Mouse (Mus musculus): ENCODE results near the gene Hexim2.

Gene Hexim2

GRCm38 (mm10) chr11:103112552-103112912 is 19.7 kb upstream of the Hexim2 start:
- DNase-seq (ENCODE audit: low spot score) = no peak

GRCm38 (mm10) chr11:103113005-103113404 is 19.2 kb upstream of the Hexim2 start:
- no peak for DNase-seq (ENCODE audit: low spot score)

GRCm38 (mm10) chr11:103113771-103114170 is 18.5 kb upstream of the Hexim2 start:
- DNase-seq (ENCODE audit: low spot score) = no peak

- DNase-seq (ENCODE audit: low spot score) = no peak
Observed at GRCm38 (mm10) chr11:103114270-103114943, 17.8 kb upstream of the Hexim2 start.

- peak; percentile 90 for DNase-seq (ENCODE audit: low spot score)
Observed at GRCm38 (mm10) chr11:103115163-103116007, 16.8 kb upstream of the Hexim2 start.

- peak; percentile 100 for DNase-seq (ENCODE audit: low spot score)
Observed at GRCm38 (mm10) chr11:103116008-103116818, 16.0 kb upstream of the Hexim2 start, which contains the start of gene Hexim1. TSS of gene Hexim1 (plus strand) at chr11:103116231.

GRCm38 (mm10) chr11:103116959-103117590 is 15.2 kb upstream of the Hexim2 start:
- DNase-seq (ENCODE audit: low spot score) = peak; percentile 82

- peak; percentile 69 for DNase-seq (ENCODE audit: low spot score)
Observed at GRCm38 (mm10) chr11:103117591-103118009, 14.6 kb upstream of the Hexim2 start.

- no peak for DNase-seq (ENCODE audit: low spot score)
Observed at GRCm38 (mm10) chr11:103118866-103119265, 13.4 kb upstream of the Hexim2 start.

- no peak for DNase-seq (ENCODE audit: low spot score)
Observed at GRCm38 (mm10) chr11:103119609-103120008, 12.6 kb upstream of the Hexim2 start.

- no peak for DNase-seq (ENCODE audit: low spot score)
Observed at GRCm38 (mm10) chr11:103120315-103120714, 11.9 kb upstream of the Hexim2 start.

- peak; percentile 99 for DNase-seq (ENCODE audit: low spot score)
Observed at GRCm38 (mm10) chr11:103132576-103133455, 587 bp downstream of the Hexim2 start.

GRCm38 (mm10) chr11:103133456-103134185 is 1.4 kb downstream of the Hexim2 start:
- no peak for DNase-seq (ENCODE audit: low spot score)

- no peak for DNase-seq (ENCODE audit: low spot score)
Observed at GRCm38 (mm10) chr11:103134221-103134620, 2.0 kb downstream of the Hexim2 start.

GRCm38 (mm10) chr11:103136039-103136577 is 3.9 kb downstream of the Hexim2 start:
- no peak for DNase-seq (ENCODE audit: low spot score)

GRCm38 (mm10) chr11:103139951-103140762 is 7.9 kb downstream of the Hexim2 start:
- no peak for DNase-seq (ENCODE audit: low spot score)

GRCm38 (mm10) chr11:103140763-103141100 is 8.5 kb downstream of the Hexim2 start:
- no peak for DNase-seq (ENCODE audit: low spot score)

GRCm38 (mm10) chr11:103141101-103141943 is 9.1 kb downstream of the Hexim2 start:
- peak; percentile 36 for DNase-seq (ENCODE audit: low spot score)

All from embryo, embryonic 10.5 days (tissue).